Mouse (Mus musculus): ENCODE data around the gene Btn2a2. TPM values are rescaled to one million over a fixed set of nuclear protein-coding genes. Genes with fewer than 3 reads are reported as not detected.
A peak's percentile ranks its signal among the peaks of the same experiment; 100 is the strongest.

Btn2a2 gene
- polyA plus RNA-seq, 1 experiment, result 0.20 TPM

GRCm38 (mm10) chr13:23499943-23500342 lies 11.3 kb upstream of the Btn2a2 start:
- Histone ChIP-seq H3K4me3 (peak overlapping the region; percentile 18), H3K27me3 (ENCODE audit: control insufficient read depth, insufficient read depth, insufficient read length) (no peaks in the 10 kb centered on the region), H3K4me2 (ENCODE audit: low read depth) (peak overlapping the region; percentile 67), H3ac (ENCODE audit: control insufficient read depth, insufficient read length) (no peak overlapping the region), H3K79me2 (ENCODE audit: control insufficient read depth, insufficient read depth) (no peaks in the 10 kb centered on the region), H3K36me3 (ENCODE audit: control insufficient read depth, insufficient read depth) (no peaks in the 10 kb centered on the region)
- TF ChIP-seq TCF12 (IDR thresholded peaks at IDR 0.05; ENCODE audit: insufficient read depth, poor library complexity, severe bottlenecking), result no peak
- no peak for TF ChIP-seq MYOD1 (IDR thresholded peaks at IDR 0.05; ENCODE audit: control insufficient read depth in 1 of 3, insufficient read length in 2 of 3, low read depth in 2 of 3)
- no peak for TF ChIP-seq SRF (IDR thresholded peaks at IDR 0.05; ENCODE audit: control insufficient read depth, insufficient read length, low read depth)
- no peak for TF ChIP-seq CEBPB (IDR thresholded peaks at IDR 0.05; ENCODE audit: insufficient read depth, poor library complexity, severe bottlenecking)
- no peak for TF ChIP-seq REST (IDR thresholded peaks at IDR 0.05; ENCODE audit: insufficient read depth, insufficient read length)
- no peak for TF ChIP-seq MYOG (IDR thresholded peaks at IDR 0.05; ENCODE audit: control insufficient read depth in 1 of 3, insufficient read depth in 1 of 3, insufficient read length in 2 of 3, low read depth in 2 of 3)
- no peak for TF ChIP-seq POLR2AphosphoS2 (IDR thresholded peaks at IDR 0.05; ENCODE audit: insufficient read length, low read depth)
- TF ChIP-seq MAX (IDR thresholded peaks at IDR 0.05; ENCODE audit: low read depth), result no peak
- TF ChIP-seq USF1 (IDR thresholded peaks at IDR 0.05; ENCODE audit: low read depth), result no peak
- no peak for TF ChIP-seq POLR2A (IDR thresholded peaks at IDR 0.05; ENCODE audit: insufficient read length, low read depth)
- no peak for TF ChIP-seq E2F4 (IDR thresholded peaks at IDR 0.05; ENCODE audit: insufficient read depth)
- TF ChIP-seq TCF3 (IDR thresholded peaks at IDR 0.05; ENCODE audit: insufficient read length, low read depth), result no peak

- no peak overlapping the region for H3ac ChIP-seq (ENCODE audit: control insufficient read depth, insufficient read length)
- H3K4me3 ChIP-seq, result peak overlapping the region; percentile 18
- no peaks in the 10 kb centered on the region for H3K79me2 ChIP-seq (ENCODE audit: control insufficient read depth, insufficient read depth)
- peak overlapping the region; percentile 67 for H3K4me2 ChIP-seq (ENCODE audit: low read depth)
- TF ChIP-seq POLR2A (IDR thresholded peaks at IDR 0.05; ENCODE audit: insufficient read length, low read depth) (no peak), MYOD1 (IDR thresholded peaks at IDR 0.05; ENCODE audit: control insufficient read depth in 1 of 3, insufficient read length in 2 of 3, low read depth in 2 of 3) (peak in 1 of 3 experiments; percentile 10), CEBPB (IDR thresholded peaks at IDR 0.05; ENCODE audit: insufficient read depth, poor library complexity, severe bottlenecking) (no peak)
- no peaks in the 10 kb centered on the region for H3K27me3 ChIP-seq (ENCODE audit: control insufficient read depth, insufficient read depth, insufficient read length)
- no peaks in the 10 kb centered on the region for H3K36me3 ChIP-seq (ENCODE audit: control insufficient read depth, insufficient read depth)
Observed at GRCm38 (mm10) chr13:23498653-23499052, 10.0 kb upstream of the Btn2a2 start.

- H3K36me3 ChIP-seq (ENCODE audit: control insufficient read depth, insufficient read depth), result no peaks in the 10 kb centered on the region
- TF ChIP-seq TCF12 (IDR thresholded peaks at IDR 0.05; ENCODE audit: insufficient read depth, poor library complexity, severe bottlenecking) (no peak), MYOD1 (IDR thresholded peaks at IDR 0.05; ENCODE audit: control insufficient read depth in 1 of 3, insufficient read length in 2 of 3, low read depth in 2 of 3) (no peak), E2F4 (IDR thresholded peaks at IDR 0.05; ENCODE audit: insufficient read depth) (no peak), MAX (IDR thresholded peaks at IDR 0.05; ENCODE audit: low read depth) (no peak), TCF3 (IDR thresholded peaks at IDR 0.05; ENCODE audit: insufficient read length, low read depth) (no peak), POLR2AphosphoS2 (IDR thresholded peaks at IDR 0.05; ENCODE audit: insufficient read length, low read depth) (no peak), USF1 (IDR thresholded peaks at IDR 0.05; ENCODE audit: low read depth) (no peak), CEBPB (IDR thresholded peaks at IDR 0.05; ENCODE audit: insufficient read depth, poor library complexity, severe bottlenecking) (no peak), SRF (IDR thresholded peaks at IDR 0.05; ENCODE audit: control insufficient read depth, insufficient read length, low read depth) (no peak), POLR2A (IDR thresholded peaks at IDR 0.05; ENCODE audit: insufficient read length, low read depth) (no peak), MYOG (IDR thresholded peaks at IDR 0.05; ENCODE audit: control insufficient read depth in 1 of 3, insufficient read depth in 1 of 3, insufficient read length in 2 of 3, low read depth in 2 of 3) (no peak), REST (IDR thresholded peaks at IDR 0.05; ENCODE audit: insufficient read depth, insufficient read length) (no peak)
- H3K27me3 ChIP-seq (ENCODE audit: control insufficient read depth, insufficient read depth, insufficient read length), result no peaks in the 10 kb centered on the region
- no peaks in the 10 kb centered on the region for H3K79me2 ChIP-seq (ENCODE audit: control insufficient read depth, insufficient read depth)
- no peak overlapping the region for H3ac ChIP-seq (ENCODE audit: control insufficient read depth, insufficient read length)
- peak overlapping the region; percentile 69 for H3K4me2 ChIP-seq (ENCODE audit: low read depth)
- peak overlapping the region; percentile 18 for H3K4me3 ChIP-seq
Observed at GRCm38 (mm10) chr13:23497656-23498321, 9.1 kb upstream of the Btn2a2 start.

GRCm38 (mm10) chr13:23495526-23495925 lies 6.9 kb upstream of the Btn2a2 start:
- Histone ChIP-seq H3K36me3 (ENCODE audit: control insufficient read depth, insufficient read depth) (no peaks in the 10 kb centered on the region), H3ac (ENCODE audit: control insufficient read depth, insufficient read length) (no peak overlapping the region), H3K27me3 (ENCODE audit: control insufficient read depth, insufficient read depth, insufficient read length) (no peaks in the 10 kb centered on the region), H3K79me2 (ENCODE audit: control insufficient read depth, insufficient read depth) (no peaks in the 10 kb centered on the region), H3K4me2 (ENCODE audit: low read depth) (no peak overlapping the region), H3K4me3 (no peak overlapping the region)
- TF ChIP-seq TCF3 (IDR thresholded peaks at IDR 0.05; ENCODE audit: insufficient read length, low read depth), result no peak
- no peak for TF ChIP-seq USF1 (IDR thresholded peaks at IDR 0.05; ENCODE audit: low read depth)
- TF ChIP-seq REST (IDR thresholded peaks at IDR 0.05; ENCODE audit: insufficient read depth, insufficient read length), result no peak
- TF ChIP-seq POLR2AphosphoS2 (IDR thresholded peaks at IDR 0.05; ENCODE audit: insufficient read length, low read depth), result no peak
- no peak for TF ChIP-seq TCF12 (IDR thresholded peaks at IDR 0.05; ENCODE audit: insufficient read depth, poor library complexity, severe bottlenecking)

GRCm38 (mm10) chr13:23491990-23492389 lies 3.3 kb upstream of the Btn2a2 start:
- Histone ChIP-seq H3ac (ENCODE audit: control insufficient read depth, insufficient read length) (no peak overlapping the region), H3K4me3 (no peak overlapping the region), H3K36me3 (ENCODE audit: control insufficient read depth, insufficient read depth) (no peaks in the 10 kb centered on the region), H3K79me2 (ENCODE audit: control insufficient read depth, insufficient read depth) (no peaks in the 10 kb centered on the region), H3K27me3 (ENCODE audit: control insufficient read depth, insufficient read depth, insufficient read length) (no peaks in the 10 kb centered on the region), H3K4me2 (ENCODE audit: low read depth) (no peak overlapping the region)
- TF ChIP-seq POLR2AphosphoS2 (IDR thresholded peaks at IDR 0.05; ENCODE audit: insufficient read length, low read depth) (no peak), E2F4 (IDR thresholded peaks at IDR 0.05; ENCODE audit: insufficient read depth) (no peak), TCF3 (IDR thresholded peaks at IDR 0.05; ENCODE audit: insufficient read length, low read depth) (no peak), REST (IDR thresholded peaks at IDR 0.05; ENCODE audit: insufficient read depth, insufficient read length) (no peak), USF1 (IDR thresholded peaks at IDR 0.05; ENCODE audit: low read depth) (no peak), SRF (IDR thresholded peaks at IDR 0.05; ENCODE audit: control insufficient read depth, insufficient read length, low read depth) (no peak), POLR2A (IDR thresholded peaks at IDR 0.05; ENCODE audit: insufficient read length, low read depth) (no peak), CEBPB (IDR thresholded peaks at IDR 0.05; ENCODE audit: insufficient read depth, poor library complexity, severe bottlenecking) (no peak), MAX (IDR thresholded peaks at IDR 0.05; ENCODE audit: low read depth) (no peak), TCF12 (IDR thresholded peaks at IDR 0.05; ENCODE audit: insufficient read depth, poor library complexity, severe bottlenecking) (no peak), MYOG (IDR thresholded peaks at IDR 0.05; ENCODE audit: control insufficient read depth in 1 of 3, insufficient read depth in 1 of 3, insufficient read length in 2 of 3, low read depth in 2 of 3) (no peak), MYOD1 (IDR thresholded peaks at IDR 0.05; ENCODE audit: control insufficient read depth in 1 of 3, insufficient read length in 2 of 3, low read depth in 2 of 3) (no peak)
